Comparison of ENCODE assay signal across 25 mouse cellular contexts in genomic region chr6:18677131-18677530, GRCm38 (mm10).
DNase-seq lines count a peak whose midpoint lies in the region; ATAC-seq and TF ChIP-seq lines count a peak whose summit lies in the region.
"Had no signal": no experiment of that assay in that cellular context is flagged by ENCODE, and none has a peak within 500 bp of the region (broad histone marks: within the 10 kb centered on the region; RNA-seq: fewer than 3 reads in every experiment).

No protein-coding gene starts in this region.

- H3K9ac ChIP-seq in forebrain, embryonic 15.5 days (replicated peaks) = no peak overlapping the region
- no peak overlapping the region for H3K9ac ChIP-seq in midbrain, postnatal 0 days (replicated peaks; ENCODE audit: low read length, poor library complexity, severe bottlenecking)
- H3K9ac ChIP-seq in midbrain, embryonic 11.5 days (ENCODE audit: low read length) = no peak overlapping the region
- H3K9ac ChIP-seq: embryonic facial prominence, embryonic 12.5 days; forebrain, embryonic 13.5 days; heart, embryonic 13.5 days; hindbrain, embryonic 12.5 days; hindbrain, embryonic 15.5 days; intestine, embryonic 15.5 days had no signal

- peak; percentile 32 to 51 for DNase-seq in cerebellum, postnatal 10 days
- no peak for DNase-seq in cerebellum, adult 9-11 months
- no peak for DNase-seq in forebrain, embryonic 10.5 days (ENCODE audit: extremely low spot score, low spot score)
- peak; percentile 20 for DNase-seq in midbrain, postnatal 0 days (ENCODE audit: low spot score)
- no peak for DNase-seq in midbrain, embryonic 11.5 days (ENCODE audit: low spot score, missing footprints)
- DNase-seq: adrenal gland, adult 8-10 months; adrenal gland, postnatal 25 days; cerebellum, adult 11 months; cerebellum, adult 2 months; gastrocnemius, postnatal 10 days; gastrocnemius, postnatal 36 days; heart, adult 2 months; heart, postnatal 14 days; heart, postnatal 4 days; kidney, adult 11 months had no signal

- no peak for TF ChIP-seq CTCF in midbrain, postnatal 0 days (IDR thresholded peaks at IDR 0.05)

- no peak overlapping the region for H3K27ac ChIP-seq in forebrain, embryonic 15.5 days (replicated peaks)
- no peak overlapping the region for H3K27ac ChIP-seq in forebrain, embryonic 10.5 days
- H3K27ac ChIP-seq in midbrain, postnatal 0 days (ENCODE audit: low read depth, low read length) = no peak overlapping the region
- no peak overlapping the region for H3K27ac ChIP-seq in midbrain, embryonic 11.5 days (ENCODE audit: low read depth, low read length)
- H3K27ac ChIP-seq: embryonic facial prominence, embryonic 12.5 days; forebrain, embryonic 13.5 days; heart, adult 2 months; heart, embryonic 10.5 days; heart, embryonic 13.5 days; hindbrain, embryonic 12.5 days; hindbrain, embryonic 15.5 days; intestine, embryonic 15.5 days had no signal

- no peaks in the 10 kb centered on the region for H3K9me3 ChIP-seq in forebrain, embryonic 15.5 days
- no peaks in the 10 kb centered on the region for H3K9me3 ChIP-seq in forebrain, embryonic 10.5 days
- no peaks in the 10 kb centered on the region for H3K9me3 ChIP-seq in midbrain, postnatal 0 days (ENCODE audit: low read length)
- H3K9me3 ChIP-seq in midbrain, embryonic 11.5 days (ENCODE audit: control insufficient read depth, low read length) = no peaks in the 10 kb centered on the region
- H3K9me3 ChIP-seq: embryonic facial prominence, embryonic 12.5 days; forebrain, embryonic 13.5 days; heart, embryonic 10.5 days; heart, embryonic 13.5 days; hindbrain, embryonic 12.5 days; hindbrain, embryonic 15.5 days; intestine, embryonic 15.5 days had no signal

- H3K27me3 ChIP-seq in forebrain, embryonic 15.5 days = no peaks in the 10 kb centered on the region
- H3K27me3 ChIP-seq in forebrain, embryonic 10.5 days (ENCODE audit: poor library complexity, severe bottlenecking) = no peaks in the 10 kb centered on the region
- no peaks in the 10 kb centered on the region for H3K27me3 ChIP-seq in midbrain, postnatal 0 days (ENCODE audit: insufficient read depth, low read length)
- no peaks in the 10 kb centered on the region for H3K27me3 ChIP-seq in midbrain, embryonic 11.5 days (ENCODE audit: control insufficient read depth, insufficient read depth, low read length)
- H3K27me3 ChIP-seq: embryonic facial prominence, embryonic 12.5 days; forebrain, embryonic 13.5 days; heart, embryonic 13.5 days; hindbrain, embryonic 12.5 days; hindbrain, embryonic 15.5 days; intestine, embryonic 15.5 days had no signal

- no peaks in the 10 kb centered on the region for H3K36me3 ChIP-seq in forebrain, embryonic 15.5 days
- no peaks in the 10 kb centered on the region for H3K36me3 ChIP-seq in forebrain, embryonic 10.5 days (replicated peaks)
- no peaks in the 10 kb centered on the region for H3K36me3 ChIP-seq in midbrain, postnatal 0 days (ENCODE audit: insufficient read depth, low read length)
- H3K36me3 ChIP-seq in midbrain, embryonic 11.5 days (ENCODE audit: control insufficient read depth, insufficient read depth, low read length) = no peaks in the 10 kb centered on the region
- H3K36me3 ChIP-seq: embryonic facial prominence, embryonic 12.5 days; heart, embryonic 10.5 days; heart, embryonic 13.5 days; hindbrain, embryonic 12.5 days; hindbrain, embryonic 15.5 days; intestine, embryonic 15.5 days had no signal

- H3K4me3 ChIP-seq in forebrain, embryonic 15.5 days = no peak overlapping the region
- no peak overlapping the region for H3K4me3 ChIP-seq in forebrain, embryonic 10.5 days
- H3K4me3 ChIP-seq in midbrain, postnatal 0 days (ENCODE audit: low read depth, low read length) = no peak overlapping the region
- no peak overlapping the region for H3K4me3 ChIP-seq in midbrain, embryonic 11.5 days (ENCODE audit: low read depth, low read length)
- H3K4me3 ChIP-seq: embryonic facial prominence, embryonic 12.5 days; erythroblast, embryonic 14.5 days; forebrain, embryonic 13.5 days; heart, adult 2 months; heart, embryonic 10.5 days; heart, embryonic 13.5 days; hindbrain, embryonic 12.5 days; hindbrain, embryonic 15.5 days; intestine, embryonic 15.5 days had no signal

- ATAC-seq in forebrain, embryonic 15.5 days (replicated peaks) = 0 out of 2 replicates have a peak, but pooled peaks have one; percentile 14
- 0 out of 2 replicates have a peak, but pooled peaks have one; percentile 27 for ATAC-seq in midbrain, postnatal 0 days (ENCODE audit: low FRiP score)
- no peak for ATAC-seq in midbrain, embryonic 11.5 days (ENCODE audit: low FRiP score)
- ATAC-seq: activated CD4-positive, CD25-positive, alpha-beta regulatory T cell, adult 4 months; forebrain, embryonic 13.5 days; intestine, embryonic 15.5 days had no signal

- H3K4me2 ChIP-seq in forebrain, embryonic 15.5 days (replicated peaks) = no peak overlapping the region
- no peak overlapping the region for H3K4me2 ChIP-seq in midbrain, postnatal 0 days (ENCODE audit: low read depth, low read length, poor library complexity, severe bottlenecking)
- no peak overlapping the region for H3K4me2 ChIP-seq in midbrain, embryonic 11.5 days
- H3K4me2 ChIP-seq: embryonic facial prominence, embryonic 12.5 days; forebrain, embryonic 13.5 days; heart, embryonic 13.5 days; hindbrain, embryonic 12.5 days; hindbrain, embryonic 15.5 days; intestine, embryonic 15.5 days had no signal

- H3K4me1 ChIP-seq in forebrain, embryonic 15.5 days = peaks cover 7% of the 10 kb centered on the region; the same call in 1 of the 2 replicates
- H3K4me1 ChIP-seq in forebrain, embryonic 10.5 days = no peaks in the 10 kb centered on the region
- no peaks in the 10 kb centered on the region for H3K4me1 ChIP-seq in midbrain, postnatal 0 days (ENCODE audit: insufficient read depth, low read length)
- H3K4me1 ChIP-seq in midbrain, embryonic 11.5 days (ENCODE audit: control insufficient read depth, insufficient read depth, low read length) = no peaks in the 10 kb centered on the region
- H3K4me1 ChIP-seq: embryonic facial prominence, embryonic 12.5 days; heart, embryonic 10.5 days; hindbrain, embryonic 15.5 days; intestine, embryonic 15.5 days had no signal

- WGBS in forebrain, embryonic 15.5 days = 70% methylated on average over 4 of the region's 4 CpGs
- 86% methylated on average over 4 of the region's 4 CpGs for WGBS in forebrain, embryonic 10.5 days
- WGBS in midbrain, postnatal 0 days = 79% methylated on average over 4 of the region's 4 CpGs
- 86% methylated on average over 4 of the region's 4 CpGs for WGBS in midbrain, embryonic 11.5 days

Comparison
In these comparisons a context has a peak if more than half of its experiments do, and no peak if none do; other contexts are left out.
1. DNase-seq: peak in cerebellum, postnatal 10 days (2 of 2) and midbrain, postnatal 0 days (single experiment); none in cerebellum, adult 9-11 months (single experiment), forebrain, embryonic 10.5 days (single experiment) and midbrain, embryonic 11.5 days (single experiment).